Comparison of ENCODE assay signal across 14 mouse cellular contexts in the genomic region with DNA sequence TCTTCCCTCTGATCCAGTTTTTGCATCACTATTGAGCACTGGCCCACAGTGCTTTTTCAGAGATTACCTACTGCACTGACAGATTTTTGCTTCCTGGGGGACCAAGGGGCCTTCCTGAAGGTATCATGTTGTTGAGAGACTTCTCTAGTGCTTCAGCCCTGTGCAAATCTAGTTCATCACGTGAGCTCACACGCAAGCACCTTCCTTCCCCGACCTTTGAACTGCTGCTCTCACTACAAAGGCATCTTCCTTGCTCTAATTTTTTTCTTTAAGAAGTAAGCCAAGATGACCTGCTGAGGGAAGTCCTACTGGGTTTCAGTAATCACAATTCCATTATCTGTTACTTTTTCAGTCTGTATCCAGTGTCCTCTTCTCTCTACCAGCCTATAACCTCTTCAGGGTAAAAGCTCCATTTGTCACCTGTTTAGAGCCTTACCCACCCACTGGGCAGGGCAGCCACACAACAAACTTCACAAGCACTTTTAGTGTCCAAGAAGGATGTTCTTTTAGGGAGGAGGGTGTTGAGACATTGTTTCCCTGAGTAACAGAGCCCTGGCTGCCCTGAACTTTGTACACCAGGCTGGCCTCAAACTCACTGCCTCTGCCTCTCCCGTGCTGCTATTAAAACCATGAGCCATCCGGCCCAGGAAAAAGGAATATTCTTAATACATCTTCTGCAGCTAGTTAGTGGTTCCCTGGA.
DNase-seq lines count a peak whose midpoint lies in the region; ATAC-seq and TF ChIP-seq lines count a peak whose summit lies in the region.
"Had no signal": no experiment of that assay in that cellular context is flagged by ENCODE, and none has a peak within 500 bp of the region (broad histone marks: within the 10 kb centered on the region; RNA-seq: fewer than 3 reads in every experiment).

No protein-coding gene starts in this region.

- DNase-seq in heart, postnatal 25 days (ENCODE audit: low spot score): no peak
- peak; percentile 19 for DNase-seq in thymus, postnatal 25 days
- no peak for DNase-seq in thymus, adult 18-20 months
- DNase-seq in kidney, postnatal 0 days (ENCODE audit: low spot score): no peak
- no peak for DNase-seq in forebrain, embryonic 14.5 days (ENCODE audit: low spot score)
- DNase-seq in cerebellum, postnatal 36 days: no peak
- DNase-seq in layer of hippocampus, adult 18-20 months (ENCODE audit: low spot score in 2 of 2): no peak
- DNase-seq: adrenal gland, postnatal 10 days had no signal

- no peaks in the 10 kb centered on the region for H3K27me3 ChIP-seq in heart, embryonic 15.5 days
- H3K27me3 ChIP-seq in kidney, postnatal 0 days (ENCODE audit: insufficient read depth, low read length): no peaks in the 10 kb centered on the region
- no peaks in the 10 kb centered on the region for H3K27me3 ChIP-seq in forebrain, embryonic 14.5 days (replicated peaks; ENCODE audit: control insufficient read depth, insufficient read depth, low read length)
- H3K27me3 ChIP-seq: hindbrain, embryonic 12.5 days; limb, embryonic 13.5 days; neural tube, embryonic 12.5 days; Patski had no signal

- no peak for ATAC-seq in heart, embryonic 15.5 days (replicated peaks; ENCODE audit: insufficient number of reproducible peaks, insufficient read depth, low FRiP score, low read depth)
- ATAC-seq in kidney, postnatal 0 days (replicated peaks; ENCODE audit: low FRiP score, low read depth): 0 out of 2 replicates have a peak, but pooled peaks have one; percentile 46
- no peak for ATAC-seq in forebrain, embryonic 14.5 days
- ATAC-seq: Patski had no signal

- H3K4me1 ChIP-seq in heart, embryonic 15.5 days (replicated peaks): peaks cover 82% of the 10 kb centered on the region
- peaks cover 31% of the 10 kb centered on the region for H3K4me1 ChIP-seq in kidney, postnatal 0 days (replicated peaks; ENCODE audit: insufficient read depth, low read length)
- no peaks in the 10 kb centered on the region for H3K4me1 ChIP-seq in forebrain, embryonic 14.5 days (ENCODE audit: control insufficient read depth, insufficient read depth, low read length)

- no peak overlapping the region for H3K9ac ChIP-seq in heart, embryonic 15.5 days
- no peak overlapping the region for H3K9ac ChIP-seq in kidney, postnatal 0 days (ENCODE audit: low read depth, low read length)
- H3K9ac ChIP-seq in forebrain, embryonic 14.5 days (ENCODE audit: low read length): no peak overlapping the region
- H3K9ac ChIP-seq: hindbrain, embryonic 12.5 days; limb, embryonic 13.5 days; neural tube, embryonic 12.5 days had no signal

- H3K36me3 ChIP-seq in heart, embryonic 15.5 days: peaks cover 4% of the 10 kb centered on the region; the same call in 1 of the 2 replicates
- H3K36me3 ChIP-seq in kidney, postnatal 0 days (ENCODE audit: insufficient read depth, low read length): no peaks in the 10 kb centered on the region
- H3K36me3 ChIP-seq in forebrain, embryonic 14.5 days (ENCODE audit: control insufficient read depth, insufficient read depth, low read length): 0 out of 2 replicates have a peak, but pooled peaks cover under 1% of the 10 kb centered on the region
- H3K36me3 ChIP-seq: hindbrain, embryonic 12.5 days; limb, embryonic 13.5 days; neural tube, embryonic 12.5 days had no signal

- H3K4me3 ChIP-seq in heart, embryonic 15.5 days: no peak overlapping the region
- H3K4me3 ChIP-seq in kidney, postnatal 0 days (replicated peaks; ENCODE audit: low read depth, low read length): no peak overlapping the region
- H3K4me3 ChIP-seq in forebrain, embryonic 14.5 days (ENCODE audit: low read depth, low read length): no peak overlapping the region
- H3K4me3 ChIP-seq: erythroblast, embryonic 14.5 days; hindbrain, embryonic 12.5 days; limb, embryonic 13.5 days; neural tube, embryonic 12.5 days had no signal

- peak overlapping the region; percentile 22 for H3K27ac ChIP-seq in heart, embryonic 15.5 days
- no peak overlapping the region for H3K27ac ChIP-seq in kidney, postnatal 0 days
- H3K27ac ChIP-seq in forebrain, embryonic 14.5 days (ENCODE audit: low read depth, low read length): no peak overlapping the region
- H3K27ac ChIP-seq: hindbrain, embryonic 12.5 days; limb, embryonic 13.5 days; neural tube, embryonic 12.5 days had no signal

- intact Hi-C loops in heart, postnatal 25 days (cut with DNase I): loop anchor here (5.0 to 10.0 kb wide), 4 partner anchors 33 to 203 kb away; partner anchors contain the start of gene Sptbn1

- WGBS in heart, embryonic 15.5 days: 44% methylated on average over 5 of the region's 5 CpGs
- 51% methylated on average over 5 of the region's 5 CpGs for WGBS in kidney, postnatal 0 days
- 76% methylated on average over 5 of the region's 5 CpGs for WGBS in forebrain, embryonic 14.5 days

- TF ChIP-seq CTCF in kidney, postnatal 0 days (IDR thresholded peaks at IDR 0.05; ENCODE audit: low read depth): no peak

- no peaks in the 10 kb centered on the region for H3K9me3 ChIP-seq in heart, embryonic 15.5 days (replicated peaks)
- no peaks in the 10 kb centered on the region for H3K9me3 ChIP-seq in kidney, postnatal 0 days (replicated peaks; ENCODE audit: low read length)
- H3K9me3 ChIP-seq in forebrain, embryonic 14.5 days (replicated peaks; ENCODE audit: control insufficient read depth, low read length): no peaks in the 10 kb centered on the region
- H3K9me3 ChIP-seq: hindbrain, embryonic 12.5 days; limb, embryonic 13.5 days; neural tube, embryonic 12.5 days had no signal

- no peak overlapping the region for H3K4me2 ChIP-seq in heart, embryonic 15.5 days
- no peak overlapping the region for H3K4me2 ChIP-seq in kidney, postnatal 0 days (ENCODE audit: low read length)
- no peak overlapping the region for H3K4me2 ChIP-seq in forebrain, embryonic 14.5 days (ENCODE audit: low read length)
- H3K4me2 ChIP-seq: hindbrain, embryonic 12.5 days; limb, embryonic 13.5 days; neural tube, embryonic 12.5 days had no signal
